Mouse (Mus musculus): ENCODE results near the gene Atcay. TPM values are rescaled to one million over a fixed set of nuclear protein-coding genes. Genes with fewer than 3 reads are reported as not detected.
"Not testable (repeated sequence)": the region's sequence is repeated elsewhere in the genome, so short reads cannot be mapped to it uniquely, and the experiment has no call there.

Atcay gene
- polyA plus RNA-seq, 1 experiment from 2014 or later = 102 TPM

DNA sequence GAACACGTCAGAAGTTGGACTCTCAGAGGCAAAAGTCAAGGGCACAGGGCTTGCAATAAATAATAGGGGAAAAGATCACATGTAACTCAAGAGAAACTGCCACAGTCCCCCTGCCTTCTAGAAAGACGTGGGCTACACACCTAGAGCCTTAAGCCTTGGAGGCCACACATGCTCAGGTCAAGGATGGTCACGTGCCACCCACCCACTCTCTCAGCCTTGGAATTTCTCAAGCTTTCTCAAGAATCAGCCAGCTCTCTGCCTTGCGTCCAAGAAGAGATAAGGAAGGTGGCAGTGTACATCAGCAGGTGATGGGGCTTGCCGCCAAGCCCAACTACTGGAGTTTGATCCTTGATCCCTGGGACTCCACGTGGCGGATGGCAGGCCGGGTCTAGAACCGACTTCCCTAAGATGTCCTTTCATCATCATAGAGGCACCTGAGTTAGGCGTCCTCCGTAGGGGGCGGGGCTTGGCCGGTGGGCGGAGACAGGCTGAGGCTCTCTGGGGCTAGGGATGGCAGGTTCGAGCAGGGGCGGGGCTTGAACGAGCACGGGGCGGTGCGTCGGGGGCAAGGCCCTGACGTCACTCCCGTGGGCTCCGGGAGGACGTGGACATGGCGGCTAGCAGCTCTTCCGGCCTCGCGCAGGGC is 2.1 kb upstream of the Atcay start, which contains the start of gene Zfr2:
TSS of gene Zfr2 (plus strand) at position 576 of the 646 bp plus-strand sequence.
- peak within 1 kb of the TSS; percentile 83 for H3K9ac ChIP-seq (ENCODE audit: low read depth, low read length)
- H3K4me2 ChIP-seq (ENCODE audit: low read length) = peak within 1 kb of the TSS; percentile 77
- peaks cover 33% of the 10 kb centered on the region for H3K4me1 ChIP-seq (ENCODE audit: control insufficient read depth, insufficient read depth, low read length)
- peak within 1 kb of the TSS; percentile 73 for H3K4me3 ChIP-seq (ENCODE audit: low read depth, low read length)
- 8% methylated on average over 26 of the region's 29 CpGs for WGBS
- no peaks in the 10 kb centered on the region for H3K9me3 ChIP-seq (replicated peaks; ENCODE audit: control insufficient read depth, low read length, poor library complexity, severe bottlenecking)
- no peaks in the 10 kb centered on the region for H3K27me3 ChIP-seq (ENCODE audit: control insufficient read depth, insufficient read depth, low read depth, low read length)
- ATAC-seq = peak; percentile 60
- H3K36me3 ChIP-seq (ENCODE audit: control insufficient read depth, insufficient read depth, low read length) = no peaks in the 10 kb centered on the region
- peak within 1 kb of the TSS; percentile 61 for H3K27ac ChIP-seq (ENCODE audit: low read length)

DNA sequence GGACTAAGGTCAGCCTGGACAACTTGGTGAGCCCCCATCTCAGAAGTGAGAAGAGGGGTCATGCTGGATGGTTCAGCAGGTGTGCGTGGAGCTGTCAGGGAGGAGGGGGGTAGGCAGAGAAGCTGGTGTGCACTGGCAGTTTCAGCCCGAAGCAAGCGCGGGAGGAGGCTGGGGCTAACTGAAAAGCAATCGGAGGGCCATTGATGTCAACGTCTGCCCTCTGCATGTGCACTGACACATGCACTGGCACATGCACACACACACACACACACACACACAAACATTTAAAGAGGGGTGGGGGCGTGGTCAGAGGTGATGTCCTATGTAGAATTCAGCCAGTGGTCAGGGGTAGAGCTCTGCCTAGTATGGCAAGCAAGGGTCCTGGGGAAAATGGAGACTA is 803 bp upstream of the Atcay start:
- Histone ChIP-seq H3K9ac (ENCODE audit: low read depth, low read length) (no peak overlapping the region), H3K4me2 (ENCODE audit: low read length) (peak overlapping the region; percentile 61), H3K4me3 (ENCODE audit: low read depth, low read length) (peak overlapping the region; percentile 60), H3K27ac (ENCODE audit: low read length) (peak overlapping the region; percentile 90), H3K4me1 (ENCODE audit: control insufficient read depth, insufficient read depth, low read length) (peaks cover 34% of the 10 kb centered on the region), H3K27me3 (ENCODE audit: control insufficient read depth, insufficient read depth, low read depth, low read length) (no peaks in the 10 kb centered on the region), H3K36me3 (ENCODE audit: control insufficient read depth, insufficient read depth, low read length) (no peaks in the 10 kb centered on the region), H3K9me3 (replicated peaks; ENCODE audit: control insufficient read depth, low read length, poor library complexity, severe bottlenecking) (no peaks in the 10 kb centered on the region)
- 53% methylated on average over 7 of the region's 7 CpGs for WGBS
- 0 out of 2 replicates have a peak, but pooled peaks have one; percentile 0 for ATAC-seq

DNA sequence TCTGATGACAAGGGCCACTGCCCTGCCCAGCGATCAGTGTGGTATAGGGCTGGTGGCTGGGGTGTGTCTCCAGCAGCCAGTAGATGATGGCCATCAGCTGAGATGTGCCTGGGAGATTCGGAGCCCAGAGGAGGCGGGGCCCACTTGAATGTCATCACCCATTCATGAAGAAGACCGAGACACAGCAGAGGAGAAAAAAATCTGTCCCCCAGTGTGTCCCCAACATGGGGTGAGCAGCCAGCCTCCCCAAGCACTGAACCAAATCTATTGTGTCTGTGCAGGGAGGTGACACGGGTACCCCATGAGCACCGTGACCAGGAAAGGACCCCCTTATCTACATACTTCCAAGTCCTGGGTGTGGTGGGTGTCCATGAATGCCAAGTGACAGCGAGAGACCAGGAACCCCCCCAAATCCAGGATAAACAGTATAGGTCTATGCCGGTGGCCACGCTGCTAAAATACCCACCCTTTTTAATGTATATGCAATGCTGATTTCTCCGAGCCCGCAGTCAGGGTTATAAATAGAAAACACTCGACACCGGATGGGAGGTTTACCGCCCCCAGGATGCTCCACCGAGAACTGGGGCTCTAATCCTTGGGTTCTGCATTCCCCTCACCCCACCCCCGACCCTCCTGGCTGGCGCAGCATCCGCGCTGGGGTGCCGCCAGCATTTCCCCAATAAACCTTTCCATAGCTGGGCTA is 747 bp downstream of the Atcay start:
- H3K36me3 ChIP-seq (ENCODE audit: control insufficient read depth, insufficient read depth, low read length) = no peaks in the 10 kb centered on the region
- no peaks in the 10 kb centered on the region for H3K27me3 ChIP-seq (ENCODE audit: control insufficient read depth, insufficient read depth, low read depth, low read length)
- WGBS = 5% methylated on average over 20 of the region's 20 CpGs
- peak overlapping the region; percentile 60 for H3K4me3 ChIP-seq (ENCODE audit: low read depth, low read length)
- H3K9ac ChIP-seq (ENCODE audit: low read depth, low read length) = peak overlapping the region; percentile 88
- peak overlapping the region; percentile 90 for H3K27ac ChIP-seq (ENCODE audit: low read length)
- H3K9me3 ChIP-seq (replicated peaks; ENCODE audit: control insufficient read depth, low read length, poor library complexity, severe bottlenecking) = no peaks in the 10 kb centered on the region
- H3K4me2 ChIP-seq (ENCODE audit: low read length) = peak overlapping the region; percentile 61
- peak; percentile 38 for ATAC-seq
- peaks cover 34% of the 10 kb centered on the region for H3K4me1 ChIP-seq (ENCODE audit: control insufficient read depth, insufficient read depth, low read length)

DNA sequence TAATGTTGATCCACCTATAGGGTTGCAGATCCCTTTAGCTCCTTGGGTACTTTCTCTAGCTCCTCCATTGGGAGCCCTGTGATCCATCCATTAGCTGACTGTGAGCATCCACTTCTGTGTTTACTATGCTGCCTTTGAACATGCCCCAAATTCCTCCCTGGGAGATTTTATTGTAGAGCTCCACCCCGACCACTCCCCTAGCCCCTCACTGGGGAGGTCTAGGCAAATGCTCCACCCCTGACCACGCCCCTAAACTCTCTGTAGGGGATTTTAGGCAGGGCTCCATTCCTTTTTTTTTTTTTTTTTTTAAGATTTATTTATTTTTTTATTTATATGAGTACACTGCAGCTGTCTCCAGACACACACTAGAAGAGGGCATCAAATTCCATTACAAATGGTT is 6.9 kb downstream of the Atcay start:
- not testable (repeated sequence) for H3K4me3 ChIP-seq (ENCODE audit: low read depth, low read length); H3K27ac ChIP-seq (ENCODE audit: low read length); H3K27me3 ChIP-seq (ENCODE audit: control insufficient read depth, insufficient read depth, low read depth, low read length); ATAC-seq; H3K9me3 ChIP-seq (replicated peaks; ENCODE audit: control insufficient read depth, low read length, poor library complexity, severe bottlenecking); H3K9ac ChIP-seq (ENCODE audit: low read depth, low read length); H3K4me2 ChIP-seq (ENCODE audit: low read length)
- H3K36me3 ChIP-seq (ENCODE audit: control insufficient read depth, insufficient read depth, low read length) = peaks cover 26% of the 10 kb centered on the region
- 69% methylated on average over 2 of the region's 2 CpGs for WGBS
- peaks cover 11% of the 10 kb centered on the region for H3K4me1 ChIP-seq (ENCODE audit: control insufficient read depth, insufficient read depth, low read length)

DNA sequence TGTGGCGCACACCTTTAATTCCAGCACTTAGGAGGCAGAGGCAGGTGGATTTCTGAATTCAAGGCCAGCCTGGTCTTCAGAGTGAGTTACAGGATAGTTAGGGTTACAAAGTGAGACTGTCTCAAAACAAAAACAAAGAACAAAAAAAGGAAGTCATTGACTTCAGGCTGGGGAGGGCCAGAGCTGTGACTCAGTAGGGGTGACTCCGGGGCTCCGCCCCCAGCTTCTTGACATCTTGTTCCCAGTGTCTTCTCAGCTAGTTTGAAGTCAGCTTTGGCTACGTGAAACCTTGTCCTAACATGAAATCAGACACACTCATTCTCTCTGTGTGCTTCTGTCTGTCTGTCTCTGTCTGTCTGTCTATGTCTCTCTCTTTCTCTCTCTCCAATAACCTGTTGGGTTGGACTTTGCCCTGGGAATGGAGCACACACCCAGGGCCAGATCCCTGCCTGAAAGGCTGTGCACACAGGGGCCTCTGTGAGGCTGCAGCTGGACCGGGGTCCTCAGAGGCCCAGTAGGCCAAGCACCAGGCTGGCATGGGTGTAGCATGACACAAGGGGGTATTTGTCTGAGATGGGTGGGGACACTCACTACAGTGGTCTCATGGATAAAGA is 9.1 kb downstream of the Atcay start:
- ATAC-seq = no peak
- H3K9me3 ChIP-seq (replicated peaks; ENCODE audit: control insufficient read depth, low read length, poor library complexity, severe bottlenecking) = no peaks in the 10 kb centered on the region
- H3K4me1 ChIP-seq (ENCODE audit: control insufficient read depth, insufficient read depth, low read length) = no peaks in the 10 kb centered on the region
- no peak overlapping the region for H3K9ac ChIP-seq (ENCODE audit: low read depth, low read length)
- no peaks in the 10 kb centered on the region for H3K27me3 ChIP-seq (ENCODE audit: control insufficient read depth, insufficient read depth, low read depth, low read length)
- 92% methylated on average over 5 of the region's 5 CpGs for WGBS
- H3K36me3 ChIP-seq (ENCODE audit: control insufficient read depth, insufficient read depth, low read length) = peaks cover 37% of the 10 kb centered on the region
- no peak overlapping the region for H3K27ac ChIP-seq (ENCODE audit: low read length)
- no peak overlapping the region for H3K4me2 ChIP-seq (ENCODE audit: low read length)
- no peak overlapping the region for H3K4me3 ChIP-seq (ENCODE audit: low read depth, low read length)

DNA sequence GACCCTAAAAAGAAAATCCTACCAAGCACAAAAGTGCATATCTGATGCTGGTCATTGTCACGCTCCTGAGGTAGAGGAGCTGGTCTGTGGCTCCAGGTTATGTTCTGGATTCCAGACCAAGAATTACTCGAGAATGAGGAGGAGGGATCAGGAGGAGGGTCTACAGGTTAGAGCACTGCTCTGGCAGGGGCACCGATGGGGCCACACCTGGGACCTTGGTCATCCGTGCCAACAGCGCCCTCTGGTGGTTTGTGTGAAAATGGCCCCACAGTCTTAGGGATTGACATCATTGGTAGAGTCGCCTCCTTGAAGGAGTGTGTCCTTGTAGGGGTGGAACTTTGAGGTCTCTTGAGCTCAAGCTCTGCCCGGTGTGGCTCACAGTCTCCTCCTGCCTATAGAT is 12.7 kb downstream of the Atcay start:
- no peak overlapping the region for H3K4me3 ChIP-seq (ENCODE audit: low read depth, low read length)
- no peaks in the 10 kb centered on the region for H3K27me3 ChIP-seq (ENCODE audit: control insufficient read depth, insufficient read depth, low read depth, low read length)
- peaks cover 60% of the 10 kb centered on the region for H3K36me3 ChIP-seq (ENCODE audit: control insufficient read depth, insufficient read depth, low read length)
- no peak for ATAC-seq
- no peak overlapping the region for H3K27ac ChIP-seq (ENCODE audit: low read length)
- 40% methylated on average over 7 of the region's 7 CpGs for WGBS
- H3K9me3 ChIP-seq (replicated peaks; ENCODE audit: control insufficient read depth, low read length, poor library complexity, severe bottlenecking) = no peaks in the 10 kb centered on the region
- no peak overlapping the region for H3K9ac ChIP-seq (ENCODE audit: low read depth, low read length)
- H3K4me1 ChIP-seq (ENCODE audit: control insufficient read depth, insufficient read depth, low read length) = no peaks in the 10 kb centered on the region
- no peak overlapping the region for H3K4me2 ChIP-seq (ENCODE audit: low read length)

DNA sequence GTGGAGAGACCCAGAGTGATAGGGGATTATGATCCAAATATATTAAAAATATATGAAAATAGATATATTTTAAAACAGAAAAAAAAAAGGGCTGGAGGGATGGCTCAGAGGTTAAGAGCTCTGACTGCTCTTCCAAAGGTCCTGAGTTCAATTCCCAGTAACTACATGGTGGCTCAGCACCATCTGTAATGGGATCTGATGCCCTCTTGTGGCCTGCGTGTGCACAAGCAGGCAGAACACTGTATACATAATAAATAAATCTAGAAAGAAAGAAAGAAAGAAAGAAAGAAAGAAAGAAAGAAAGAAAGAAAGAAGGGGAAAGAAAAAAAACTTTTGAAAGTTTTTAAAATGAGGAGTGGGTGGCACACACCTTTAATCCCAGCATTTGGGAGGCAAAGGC is 13.4 kb downstream of the Atcay start:
- H3K4me2 ChIP-seq (ENCODE audit: low read length); ATAC-seq; H3K4me3 ChIP-seq (ENCODE audit: low read depth, low read length); H3K27ac ChIP-seq (ENCODE audit: low read length); H3K9ac ChIP-seq (ENCODE audit: low read depth, low read length); H3K27me3 ChIP-seq (ENCODE audit: control insufficient read depth, insufficient read depth, low read depth, low read length); H3K9me3 ChIP-seq (replicated peaks; ENCODE audit: control insufficient read depth, low read length, poor library complexity, severe bottlenecking); H3K4me1 ChIP-seq (ENCODE audit: control insufficient read depth, insufficient read depth, low read length): not testable (repeated sequence)
- H3K36me3 ChIP-seq (ENCODE audit: control insufficient read depth, insufficient read depth, low read length) = peaks cover 65% of the 10 kb centered on the region
- WGBS = 40% methylated on average over 1 of the region's 1 CpGs

DNA sequence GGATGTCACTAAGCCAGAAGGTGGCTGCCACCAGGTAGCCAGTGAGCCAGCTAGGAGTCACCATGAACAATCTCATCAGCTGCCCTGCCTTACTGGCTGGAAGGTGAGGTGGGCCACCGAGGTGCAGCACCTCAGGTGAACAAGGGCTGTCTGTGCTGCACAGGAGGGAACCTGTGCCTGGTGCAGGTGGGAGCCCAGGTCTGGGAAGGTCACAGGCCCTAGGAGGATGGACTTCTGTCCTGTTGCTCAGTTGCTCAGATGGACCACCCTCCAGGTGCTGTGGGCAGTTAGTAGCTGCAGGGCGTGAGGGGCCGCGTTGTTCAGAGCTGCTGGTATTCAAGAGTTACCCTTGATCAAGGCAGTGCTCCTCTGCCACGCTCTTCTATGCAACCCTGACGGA is 13.8 kb downstream of the Atcay start:
- Histone ChIP-seq H3K9ac (ENCODE audit: low read depth, low read length) (no peak overlapping the region), H3K9me3 (replicated peaks; ENCODE audit: control insufficient read depth, low read length, poor library complexity, severe bottlenecking) (no peaks in the 10 kb centered on the region), H3K4me3 (ENCODE audit: low read depth, low read length) (no peak overlapping the region), H3K4me1 (ENCODE audit: control insufficient read depth, insufficient read depth, low read length) (no peaks in the 10 kb centered on the region), H3K36me3 (ENCODE audit: control insufficient read depth, insufficient read depth, low read length) (peaks cover 65% of the 10 kb centered on the region), H3K27ac (ENCODE audit: low read length) (no peak overlapping the region), H3K27me3 (ENCODE audit: control insufficient read depth, insufficient read depth, low read depth, low read length) (no peaks in the 10 kb centered on the region), H3K4me2 (ENCODE audit: low read length) (no peak overlapping the region)
- no peak for ATAC-seq
- 88% methylated on average over 6 of the region's 6 CpGs for WGBS

DNA sequence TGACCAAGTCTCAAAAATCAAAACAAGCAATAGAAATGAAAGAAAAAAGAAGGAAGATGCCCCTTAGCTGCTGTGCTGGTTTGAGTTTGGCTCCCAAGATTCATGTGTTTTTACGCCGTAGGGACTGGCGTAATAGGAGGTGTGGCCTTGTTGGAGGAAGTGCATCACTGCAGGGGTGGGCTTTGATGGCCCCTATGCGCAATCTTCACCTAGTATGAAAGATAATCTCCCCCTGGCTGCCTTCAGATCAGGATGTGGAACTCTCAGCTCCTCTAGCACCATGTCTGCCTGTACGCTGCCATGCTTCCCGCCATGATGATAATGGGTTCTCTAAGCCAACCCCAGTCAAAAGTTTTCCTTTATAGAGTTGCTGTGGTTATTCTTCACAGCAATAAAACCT is 14.4 kb downstream of the Atcay start:
- Histone ChIP-seq H3K9me3 (replicated peaks; ENCODE audit: control insufficient read depth, low read length, poor library complexity, severe bottlenecking) (no peaks in the 10 kb centered on the region), H3K9ac (ENCODE audit: low read depth, low read length) (no peak overlapping the region), H3K27ac (ENCODE audit: low read length) (no peak overlapping the region), H3K27me3 (ENCODE audit: control insufficient read depth, insufficient read depth, low read depth, low read length) (no peaks in the 10 kb centered on the region), H3K4me1 (ENCODE audit: control insufficient read depth, insufficient read depth, low read length) (no peaks in the 10 kb centered on the region), H3K4me3 (ENCODE audit: low read depth, low read length) (no peak overlapping the region), H3K36me3 (ENCODE audit: control insufficient read depth, insufficient read depth, low read length) (peaks cover 64% of the 10 kb centered on the region), H3K4me2 (ENCODE audit: low read length) (no peak overlapping the region)
- 93% methylated on average over 6 of the region's 6 CpGs for WGBS
- no peak for ATAC-seq

Measured in midbrain, embryonic 16.5 days (tissue).